Mouse (Mus musculus): Measurements from ENCODE around the gene Dusp12. TPM values are rescaled to one million over a fixed set of nuclear protein-coding genes. Genes with fewer than 3 reads are reported as not detected.

Dusp12 gene
- 41.2 and 45.9 TPM in 2 replicates for polyA plus RNA-seq (2014; fragmentation: Nextera tagmentation; extraction: Ambion mirVana)

GRCm38 (mm10) chr1:170884978-170885561 lies at the start of gene Dusp12, which contains the start of gene Gm26620:
Gene Dusp12, minus strand, starts transcription at chr1:170885540.
Gene Gm26620, plus strand, starts transcription at chr1:170885065.
- no peaks in the 10 kb centered on the region for H3K27me3 ChIP-seq (ENCODE audit: control insufficient read depth, insufficient read depth, low read length)
- WGBS = under 1% methylated on average over 46 of the region's 46 CpGs
- no peaks in the 10 kb centered on the region for H3K9me3 ChIP-seq (ENCODE audit: control insufficient read depth, low read length)
- H3K4me3 ChIP-seq (replicated peaks; ENCODE audit: low read length) = peak within 1 kb of the TSS; percentile 97
- peak; percentile 90 for DNase-seq (ENCODE audit: low spot score)
- H3K27ac ChIP-seq = peak within 1 kb of the TSS; percentile 81
- peaks cover 8% of the 10 kb centered on the region; the same call in 1 of the 2 replicates for H3K4me1 ChIP-seq (replicated peaks; ENCODE audit: control insufficient read depth, insufficient read depth, low read length)
- peak within 1 kb of the TSS; percentile 96 for H3K9ac ChIP-seq
- peak within 1 kb of the TSS; percentile 75 for H3K4me2 ChIP-seq (replicated peaks)
- ATAC-seq (ENCODE audit: low FRiP score) = peak; percentile 93
- H3K36me3 ChIP-seq (replicated peaks; ENCODE audit: control insufficient read depth, insufficient read depth) = peaks cover 7% of the 10 kb centered on the region; the same call in 1 of the 2 replicates

DNA sequence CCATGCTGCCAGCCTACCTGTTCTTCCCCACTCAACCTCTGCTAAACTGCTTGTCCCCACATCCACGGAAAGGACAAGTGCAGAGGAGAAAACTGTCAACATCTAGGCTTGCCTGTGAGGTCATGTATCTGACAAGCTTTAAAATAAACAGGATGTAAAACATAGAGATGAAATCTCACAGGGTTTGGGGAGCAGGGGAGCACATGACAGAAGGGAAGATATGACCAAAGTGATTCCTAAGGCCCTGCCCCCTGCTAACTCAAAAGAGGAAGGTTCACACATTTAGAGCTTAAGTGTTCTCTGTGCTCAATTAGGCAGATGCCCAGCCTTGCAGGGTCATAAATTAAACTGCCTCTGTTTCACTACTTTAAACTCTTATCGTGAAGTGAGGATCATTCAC lies 49.0 kb upstream of the Dusp12 start:
- H3K9ac ChIP-seq = no peak overlapping the region
- WGBS = 80% methylated on average over 2 of the region's 2 CpGs
- ATAC-seq (ENCODE audit: low FRiP score) (no peak), DNase-seq (ENCODE audit: low spot score) (no peak)
- H3K4me3 ChIP-seq (replicated peaks; ENCODE audit: low read length) = no peak overlapping the region
- H3K36me3 ChIP-seq (replicated peaks; ENCODE audit: control insufficient read depth, insufficient read depth) = no peaks in the 10 kb centered on the region
- no peaks in the 10 kb centered on the region for H3K9me3 ChIP-seq (ENCODE audit: control insufficient read depth, low read length)
- no peaks in the 10 kb centered on the region for H3K27me3 ChIP-seq (ENCODE audit: control insufficient read depth, insufficient read depth, low read length)
- H3K4me1 ChIP-seq (replicated peaks; ENCODE audit: control insufficient read depth, insufficient read depth, low read length) = no peaks in the 10 kb centered on the region
- H3K4me2 ChIP-seq (replicated peaks) = no peak overlapping the region
- H3K27ac ChIP-seq = no peak overlapping the region

GRCm38 (mm10) chr1:170933940-170934339 lies 48.6 kb upstream of the Dusp12 start:
- H3K27me3 ChIP-seq (ENCODE audit: control insufficient read depth, insufficient read depth, low read length) = no peaks in the 10 kb centered on the region
- no peak overlapping the region for H3K9ac ChIP-seq
- no peak overlapping the region for H3K4me2 ChIP-seq (replicated peaks)
- no peaks in the 10 kb centered on the region for H3K4me1 ChIP-seq (replicated peaks; ENCODE audit: control insufficient read depth, insufficient read depth, low read length)
- DNase-seq (ENCODE audit: low spot score) = no peak
- H3K9me3 ChIP-seq (ENCODE audit: control insufficient read depth, low read length) = no peaks in the 10 kb centered on the region
- H3K36me3 ChIP-seq (replicated peaks; ENCODE audit: control insufficient read depth, insufficient read depth) = no peaks in the 10 kb centered on the region
- 82% methylated on average over 1 of the region's 1 CpGs for WGBS
- no peak for ATAC-seq (ENCODE audit: low FRiP score)
- no peak overlapping the region for H3K4me3 ChIP-seq (replicated peaks; ENCODE audit: low read length)
- no peak overlapping the region for H3K27ac ChIP-seq

GRCm38 (mm10) chr1:170933386-170933920 lies 48.1 kb upstream of the Dusp12 start:
- H3K4me3 ChIP-seq (replicated peaks; ENCODE audit: low read length) = no peak overlapping the region
- H3K36me3 ChIP-seq (replicated peaks; ENCODE audit: control insufficient read depth, insufficient read depth) = no peaks in the 10 kb centered on the region
- no peak overlapping the region for H3K9ac ChIP-seq
- WGBS = 75% methylated on average over 6 of the region's 6 CpGs
- no peak overlapping the region for H3K27ac ChIP-seq
- ATAC-seq (ENCODE audit: low FRiP score) (no peak), DNase-seq (ENCODE audit: low spot score) (no peak)
- no peak overlapping the region for H3K4me2 ChIP-seq (replicated peaks)
- no peaks in the 10 kb centered on the region for H3K27me3 ChIP-seq (ENCODE audit: control insufficient read depth, insufficient read depth, low read length)
- H3K9me3 ChIP-seq (ENCODE audit: control insufficient read depth, low read length) = no peaks in the 10 kb centered on the region
- no peaks in the 10 kb centered on the region for H3K4me1 ChIP-seq (replicated peaks; ENCODE audit: control insufficient read depth, insufficient read depth, low read length)

DNA sequence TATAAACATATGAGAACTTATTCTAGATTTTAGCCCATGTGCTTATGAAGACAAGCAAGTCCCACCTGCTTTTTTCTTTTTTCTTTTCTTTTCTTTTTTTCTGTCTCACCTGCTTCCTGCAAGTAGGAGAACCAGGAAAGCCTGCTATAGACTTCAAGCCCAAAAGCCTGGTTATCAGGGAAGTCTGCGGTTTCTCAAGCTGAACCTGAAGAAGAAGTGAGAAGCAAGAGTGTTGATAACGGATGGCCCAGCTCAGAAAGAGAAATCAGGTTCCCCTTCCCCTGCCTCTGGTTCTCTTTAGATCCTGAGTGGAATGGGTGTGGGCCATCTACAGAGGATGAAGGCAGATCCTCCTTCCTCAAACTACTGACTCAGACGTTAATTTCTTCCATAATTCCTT lies 46.7 kb upstream of the Dusp12 start:
- H3K27me3 ChIP-seq (ENCODE audit: control insufficient read depth, insufficient read depth, low read length) = no peaks in the 10 kb centered on the region
- H3K4me2 ChIP-seq (replicated peaks) = no peak overlapping the region
- ATAC-seq (ENCODE audit: low FRiP score) = no peak
- no peak for DNase-seq (ENCODE audit: low spot score)
- 84% methylated on average over 3 of the region's 3 CpGs for WGBS
- H3K4me1 ChIP-seq (replicated peaks; ENCODE audit: control insufficient read depth, insufficient read depth, low read length) = no peaks in the 10 kb centered on the region
- no peak overlapping the region for H3K27ac ChIP-seq
- no peaks in the 10 kb centered on the region for H3K36me3 ChIP-seq (replicated peaks; ENCODE audit: control insufficient read depth, insufficient read depth)
- no peak overlapping the region for H3K9ac ChIP-seq
- H3K4me3 ChIP-seq (replicated peaks; ENCODE audit: low read length) = no peak overlapping the region
- H3K9me3 ChIP-seq (ENCODE audit: control insufficient read depth, low read length) = no peaks in the 10 kb centered on the region

- H3K4me2 ChIP-seq (replicated peaks) = no peak overlapping the region
- H3K9me3 ChIP-seq (ENCODE audit: control insufficient read depth, low read length) = no peaks in the 10 kb centered on the region
- ATAC-seq (ENCODE audit: low FRiP score) (no peak), DNase-seq (ENCODE audit: low spot score) (no peak)
- no peaks in the 10 kb centered on the region for H3K27me3 ChIP-seq (ENCODE audit: control insufficient read depth, insufficient read depth, low read length)
- H3K4me3 ChIP-seq (replicated peaks; ENCODE audit: low read length) = no peak overlapping the region
- 89% methylated on average over 4 of the region's 4 CpGs for WGBS
- no peaks in the 10 kb centered on the region for H3K4me1 ChIP-seq (replicated peaks; ENCODE audit: control insufficient read depth, insufficient read depth, low read length)
- H3K27ac ChIP-seq = no peak overlapping the region
- H3K36me3 ChIP-seq (replicated peaks; ENCODE audit: control insufficient read depth, insufficient read depth) = no peaks in the 10 kb centered on the region
- H3K9ac ChIP-seq = no peak overlapping the region
These were observed 43.9 kb upstream of the Dusp12 start for GRCm38 (mm10) chr1:170929245-170929644.

DNA sequence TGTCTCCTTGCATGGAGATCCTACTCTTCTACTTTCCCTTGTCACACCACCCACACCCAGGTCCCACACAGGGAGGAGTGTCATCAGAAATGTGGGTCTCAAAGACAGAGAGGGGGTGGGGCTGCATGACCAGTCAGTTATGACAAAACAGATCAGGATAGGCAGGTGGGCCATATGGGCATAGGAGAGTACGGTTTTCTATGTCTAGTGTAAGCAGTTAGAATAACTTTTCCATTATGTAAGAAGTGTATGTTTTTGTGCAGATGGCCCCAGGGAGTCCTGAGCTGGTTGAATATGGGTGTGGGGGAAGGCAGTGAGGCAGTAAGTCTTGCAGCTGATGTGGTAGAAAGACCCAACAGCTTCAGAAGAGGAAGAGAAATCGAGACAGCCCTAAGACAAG lies 43.1 kb upstream of the Dusp12 start:
- no peak for ATAC-seq (ENCODE audit: low FRiP score)
- DNase-seq (ENCODE audit: low spot score) = no peak
- Histone ChIP-seq H3K4me3 (replicated peaks; ENCODE audit: low read length) (no peak overlapping the region), H3K9me3 (ENCODE audit: control insufficient read depth, low read length) (no peaks in the 10 kb centered on the region), H3K9ac (no peak overlapping the region), H3K36me3 (replicated peaks; ENCODE audit: control insufficient read depth, insufficient read depth) (no peaks in the 10 kb centered on the region), H3K27me3 (ENCODE audit: control insufficient read depth, insufficient read depth, low read length) (no peaks in the 10 kb centered on the region), H3K27ac (no peak overlapping the region), H3K4me2 (replicated peaks) (no peak overlapping the region), H3K4me1 (replicated peaks; ENCODE audit: control insufficient read depth, insufficient read depth, low read length) (no peaks in the 10 kb centered on the region)
- WGBS = 78% methylated on average over 2 of the region's 2 CpGs

DNA sequence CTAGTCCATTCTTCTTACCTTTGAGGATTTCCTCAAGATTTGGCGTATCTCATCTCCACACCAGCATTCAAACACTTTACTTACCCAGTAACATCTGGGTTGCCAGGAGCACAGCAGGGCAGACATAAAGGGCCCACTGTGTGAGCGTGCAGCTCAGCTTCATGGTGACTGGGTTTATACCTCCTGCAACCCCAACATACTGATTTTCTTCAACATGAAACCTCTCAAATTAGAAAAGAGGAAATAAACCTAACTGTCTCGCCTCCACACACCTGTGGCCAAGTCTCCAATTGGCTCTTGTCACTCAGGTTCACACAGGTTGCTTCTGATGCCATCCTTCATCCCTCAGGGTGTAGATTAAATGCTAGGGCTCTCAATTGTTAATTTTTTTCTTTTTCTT lies 42.0 kb upstream of the Dusp12 start, which contains the start of gene Fcrla:
Gene Fcrla, minus strand, starts transcription at position 206 of the 400 bp plus-strand sequence.
- WGBS = 79% methylated on average over 3 of the region's 3 CpGs
- no peak for ATAC-seq (ENCODE audit: low FRiP score)
- Histone ChIP-seq H3K9ac (no peak within 1 kb of the TSS), H3K9me3 (ENCODE audit: control insufficient read depth, low read length) (no peaks in the 10 kb centered on the region), H3K4me1 (replicated peaks; ENCODE audit: control insufficient read depth, insufficient read depth, low read length) (no peaks in the 10 kb centered on the region), H3K36me3 (replicated peaks; ENCODE audit: control insufficient read depth, insufficient read depth) (no peaks in the 10 kb centered on the region), H3K4me2 (replicated peaks) (no peak within 1 kb of the TSS), H3K27ac (no peak within 1 kb of the TSS), H3K27me3 (ENCODE audit: control insufficient read depth, insufficient read depth, low read length) (no peaks in the 10 kb centered on the region), H3K4me3 (replicated peaks; ENCODE audit: low read length) (no peak within 1 kb of the TSS)
- no peak for DNase-seq (ENCODE audit: low spot score)

DNA sequence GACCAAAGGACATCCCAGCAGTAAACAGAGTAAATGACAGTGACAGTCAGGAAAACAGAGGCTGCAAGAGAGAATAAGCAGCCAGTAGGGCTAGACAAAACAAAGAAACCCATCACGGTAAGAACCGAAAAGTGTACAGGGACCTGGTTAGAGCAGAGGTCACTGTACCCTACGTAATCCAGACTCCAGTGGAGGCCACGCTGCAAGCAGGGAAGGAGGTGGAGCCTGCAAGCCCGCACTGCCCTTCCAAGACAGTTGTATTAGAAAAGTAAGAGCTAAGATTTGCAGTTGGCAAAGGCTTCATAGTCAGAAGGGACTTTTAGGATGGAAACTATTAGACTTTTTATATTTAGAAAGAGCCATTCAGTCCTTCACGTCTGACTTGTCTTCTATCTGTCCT lies 41.6 kb upstream of the Dusp12 start:
- Histone ChIP-seq H3K4me1 (replicated peaks; ENCODE audit: control insufficient read depth, insufficient read depth, low read length) (no peaks in the 10 kb centered on the region), H3K9me3 (ENCODE audit: control insufficient read depth, low read length) (no peaks in the 10 kb centered on the region), H3K9ac (no peak overlapping the region), H3K4me3 (replicated peaks; ENCODE audit: low read length) (no peak overlapping the region), H3K36me3 (replicated peaks; ENCODE audit: control insufficient read depth, insufficient read depth) (no peaks in the 10 kb centered on the region), H3K27ac (no peak overlapping the region), H3K4me2 (replicated peaks) (no peak overlapping the region), H3K27me3 (ENCODE audit: control insufficient read depth, insufficient read depth, low read length) (no peaks in the 10 kb centered on the region)
- 60% methylated on average over 6 of the region's 6 CpGs for WGBS
- no peak for DNase-seq (ENCODE audit: low spot score)
- ATAC-seq (ENCODE audit: low FRiP score) = no peak
